Mouse (Mus musculus) layer of hippocampus, postnatal 14 days (tissue): Measurements from ENCODE around the gene Klkb1. TPM values are rescaled to one million over a fixed set of nuclear protein-coding genes. Genes with fewer than 3 reads are reported as not detected.
"Not testable (repeated sequence)": the region's sequence is repeated elsewhere in the genome, so short reads cannot be mapped to it uniquely, and the experiment has no call there.

Experiments
- DNase-seq, 2 experiments: peaks; one replicate each; pipeline ENCODE4 v3.0.0; 2021 to 2022; ENCODE audit warnings: low spot score in 2 of 2, mixed read lengths in 1 of 2
- long read RNA-seq, 2 experiments: library from polyadenylated mRNA; stranded (forward); transcript quantifications; one replicate each; pipeline ENCODE4 v2.0.0; 2021
- total RNA-seq, 2 experiments: library from RNA; stranded (reverse); gene quantifications; 2 replicates each; pipeline ENCODE4 v1.2.3; 2021

The Klkb1 gene
- not detected for total RNA-seq
- long read RNA-seq, experiment 1 = 0 reads
- long read RNA-seq, experiment 2 = 0 reads

DNA sequence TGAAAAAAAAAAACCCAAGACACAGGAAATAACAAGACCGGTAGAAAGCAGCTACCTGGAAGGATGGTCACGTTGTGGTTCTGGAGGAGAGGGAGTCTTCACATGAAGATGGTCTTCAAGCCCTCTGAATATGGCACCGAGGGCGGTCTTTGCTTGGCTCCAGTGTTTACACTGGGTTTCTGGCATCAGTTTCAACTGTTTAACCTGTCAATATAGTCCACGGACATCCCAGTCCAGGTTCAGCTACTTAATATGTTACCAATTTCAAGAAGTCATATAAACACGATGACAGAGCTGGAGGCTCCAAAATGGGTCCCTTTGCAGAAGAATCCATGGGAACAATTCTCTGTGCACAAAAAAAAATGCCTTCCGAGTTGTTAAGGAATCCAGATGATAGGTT, at the start of gene Klkb1:
Klkb1 (minus strand) TSS at position 173 of the 400 bp plus-strand sequence.
- no peak for DNase-seq

DNA sequence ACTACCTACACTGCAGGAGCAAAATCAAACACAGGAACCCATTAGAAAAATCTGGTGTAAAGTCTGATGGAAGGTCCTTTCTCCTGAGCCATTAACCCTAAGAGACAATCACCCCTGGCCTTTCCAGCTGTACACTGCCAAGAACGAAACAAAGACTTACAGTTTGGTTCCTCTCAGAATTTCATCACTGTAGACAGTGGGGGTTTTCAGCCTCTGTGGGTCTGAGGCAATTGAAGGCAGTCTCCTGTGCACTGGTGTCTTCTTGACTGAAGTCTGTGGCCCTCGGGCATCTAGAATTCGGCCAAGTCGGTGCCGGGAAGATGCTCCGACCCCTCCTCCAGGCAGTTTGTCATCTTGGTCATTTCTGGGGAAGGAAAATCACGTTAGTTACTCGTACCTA, 49.6 kb upstream of the Klkb1 start:
- DNase-seq = no peak

- no peak for DNase-seq
Measured at GRCm38 (mm10) chr8:45341630-45342628, 47.3 kb upstream of the Klkb1 start.

GRCm38 (mm10) chr8:45333493-45333892, 38.8 kb upstream of the Klkb1 start:
- no peak for DNase-seq

DNA sequence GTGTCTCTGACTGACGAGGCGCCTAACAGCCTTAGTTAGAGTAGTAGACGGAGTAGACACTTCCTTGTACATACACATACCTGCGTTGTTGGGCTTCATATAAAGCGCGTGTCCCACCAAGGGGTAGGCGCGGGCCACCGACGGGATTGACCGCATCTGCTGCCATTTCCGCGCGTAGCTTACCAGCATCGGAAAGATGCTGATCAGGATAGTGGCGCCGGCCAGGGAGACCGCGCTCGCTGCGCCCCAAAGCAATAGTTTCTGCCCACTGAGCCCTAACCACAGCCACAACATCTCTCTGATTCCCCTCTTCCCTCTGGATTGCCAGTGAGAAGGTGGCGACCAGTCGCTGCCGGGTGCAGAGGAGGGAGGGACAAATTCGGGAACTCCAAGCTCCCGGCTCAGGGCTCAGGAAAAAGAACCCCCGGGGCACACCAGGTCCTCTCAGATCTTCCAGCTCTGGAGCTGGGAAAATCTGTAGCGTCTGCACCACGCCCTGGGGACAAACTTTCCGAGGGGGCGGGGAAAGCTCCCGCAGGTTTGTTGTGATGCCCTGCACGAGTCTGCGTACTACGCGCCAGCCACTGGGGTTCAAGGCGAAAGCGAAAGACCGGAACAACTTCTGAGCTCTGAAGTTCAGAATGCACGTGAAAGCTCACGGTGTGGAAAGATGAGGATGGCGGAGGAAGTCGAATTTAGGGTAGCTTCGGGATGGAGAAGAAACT, 38.2 kb upstream of the Klkb1 start, which contains the start of gene Cyp4v3:
Cyp4v3 (minus strand) TSS at position 532 of the 725 bp plus-strand sequence.
- peak; percentile 38 to 39 for DNase-seq

GRCm38 (mm10) chr8:45330856-45331255, 36.2 kb upstream of the Klkb1 start:
- no peak for DNase-seq

GRCm38 (mm10) chr8:45329206-45329980, 34.7 kb upstream of the Klkb1 start:
- no peak for DNase-seq

- not testable (repeated sequence) for DNase-seq
Measured at GRCm38 (mm10) chr8:45327076-45327475, 32.4 kb upstream of the Klkb1 start.

GRCm38 (mm10) chr8:45324151-45324550, 29.5 kb upstream of the Klkb1 start:
- DNase-seq = no peak

GRCm38 (mm10) chr8:45321365-45321764, 26.7 kb upstream of the Klkb1 start:
- no peak for DNase-seq

DNA sequence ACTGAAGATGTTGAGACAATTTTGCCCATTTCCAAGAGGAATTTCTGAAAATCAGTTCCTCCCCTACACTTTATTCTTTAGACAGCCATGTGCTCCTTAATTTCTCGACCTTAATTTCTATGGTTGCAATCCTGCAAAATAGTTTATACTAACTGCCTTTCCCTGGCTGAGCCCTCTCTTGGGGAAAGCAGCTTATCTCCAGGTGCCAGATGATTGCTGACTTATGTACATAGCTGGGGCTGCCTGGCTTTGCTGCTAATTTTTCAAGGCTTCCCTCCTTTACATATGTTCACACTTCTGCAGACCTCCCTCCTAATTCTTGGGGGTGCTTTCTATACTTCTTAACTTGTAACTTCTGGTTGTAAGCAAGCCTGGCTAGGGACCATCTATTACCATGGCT, 26.3 kb upstream of the Klkb1 start:
- DNase-seq = no peak

DNA sequence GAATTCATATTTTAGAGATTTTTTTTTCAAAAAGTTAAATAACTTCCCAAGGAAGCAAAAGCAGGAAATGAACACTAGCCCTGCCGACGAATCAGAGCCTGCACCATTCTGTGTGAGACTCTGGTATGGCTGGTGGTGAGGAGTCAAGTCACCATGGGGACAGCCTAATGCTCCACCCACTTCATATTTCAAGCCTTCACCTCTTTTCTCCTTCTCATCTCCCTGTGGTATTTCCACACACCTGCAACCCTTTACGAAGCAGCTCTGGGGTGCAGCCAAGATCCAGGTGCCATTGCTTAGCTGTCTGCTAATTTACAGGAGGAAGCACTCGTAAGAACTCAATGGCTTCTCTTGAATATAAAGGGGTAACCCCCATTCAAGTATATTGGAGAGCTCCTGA, 16.3 kb upstream of the Klkb1 start:
- no peak for DNase-seq

DNA sequence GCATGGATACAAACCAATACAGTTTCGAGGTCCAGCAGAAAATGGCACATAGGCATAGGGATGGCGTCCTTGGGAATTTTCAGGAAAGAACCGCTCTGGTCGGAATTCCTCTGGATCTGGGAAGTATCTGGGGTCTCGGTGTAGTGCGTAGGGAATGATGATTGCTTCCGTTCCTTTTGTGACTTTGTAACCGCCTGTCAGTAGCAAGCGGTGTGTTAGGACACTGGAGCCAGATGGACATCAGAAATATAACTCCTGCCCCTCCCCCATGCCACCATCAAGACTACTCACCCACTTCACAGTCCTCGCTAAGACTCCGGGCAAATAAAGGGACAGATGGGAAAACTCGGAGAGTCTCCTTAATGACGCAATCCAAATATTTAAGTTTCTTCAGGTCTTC, 13.7 kb upstream of the Klkb1 start, which contains the start of gene Gm45753:
Gm45753 (minus strand) TSS at position 101 of the 400 bp plus-strand sequence.
- no peak for DNase-seq

DNA sequence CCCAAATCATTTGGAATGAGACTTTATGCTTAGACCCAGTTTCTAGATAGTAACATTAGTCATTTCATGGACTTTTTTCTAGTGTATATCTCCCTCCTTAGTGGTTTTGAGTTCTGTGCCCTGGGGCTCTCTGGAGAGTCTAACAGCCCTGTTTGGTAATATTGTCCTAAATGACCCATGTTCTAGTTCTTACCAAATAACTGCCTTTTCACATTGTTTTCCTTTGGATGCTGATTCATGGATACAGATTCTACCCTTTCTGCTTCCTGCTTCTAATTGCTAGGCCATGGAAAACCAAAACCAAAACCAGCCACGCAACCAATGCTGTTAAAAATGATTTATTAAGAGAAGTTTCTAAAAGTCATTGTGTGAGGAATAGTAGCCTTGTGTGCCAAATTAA, 10.8 kb upstream of the Klkb1 start:
- no peak for DNase-seq

GRCm38 (mm10) chr8:45304354-45304753, 9.7 kb upstream of the Klkb1 start:
- DNase-seq = no peak

DNA sequence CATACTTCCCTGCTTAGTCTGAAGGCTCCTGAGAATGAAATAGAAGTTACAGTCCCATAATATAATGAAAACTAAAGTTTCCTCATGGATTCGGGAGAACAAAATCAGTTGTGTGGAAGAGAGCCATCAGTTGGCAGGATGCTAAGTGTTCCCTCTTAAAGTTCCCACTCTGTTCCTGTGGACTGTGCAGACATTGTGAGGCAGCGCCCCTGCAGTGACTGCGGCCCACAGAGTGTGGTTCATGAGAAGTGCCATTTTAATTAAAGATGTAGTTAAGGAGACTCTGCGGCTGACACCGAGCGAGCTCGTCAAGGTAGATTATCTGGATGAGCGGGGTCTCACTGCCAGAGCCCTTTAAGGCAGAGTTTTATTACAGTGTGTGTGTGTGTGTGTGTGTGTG, 7.7 kb upstream of the Klkb1 start:
- DNase-seq = peak in 1 of 2 experiments; percentile 26

GRCm38 (mm10) chr8:45295276-45295675, 617 bp upstream of the Klkb1 start:
- DNase-seq = no peak

GRCm38 (mm10) chr8:45291790-45292189, 2.9 kb downstream of the Klkb1 start:
- DNase-seq = peak; percentile 16 to 61

DNA sequence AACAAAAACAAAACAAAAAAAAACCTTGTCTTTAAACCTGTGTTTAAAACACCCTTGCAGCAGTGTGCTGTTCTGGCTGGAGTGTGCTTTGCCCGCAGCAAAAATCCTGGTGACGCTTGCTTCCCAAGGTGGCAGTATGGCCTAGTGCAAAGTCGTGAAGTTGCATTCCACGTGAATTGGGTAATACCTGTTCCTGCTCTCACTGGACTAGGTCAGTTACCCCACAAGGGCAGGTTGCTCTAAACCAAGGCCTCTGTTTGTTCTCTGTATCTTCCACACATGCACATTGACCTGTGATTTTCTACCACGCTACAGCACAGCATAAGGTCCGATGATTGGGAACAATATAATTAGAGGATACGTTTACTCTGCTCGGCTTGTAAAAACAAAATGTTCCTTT, 13.0 kb downstream of the Klkb1 start:
- DNase-seq = no peak

GRCm38 (mm10) chr8:45277453-45277852, 17.2 kb downstream of the Klkb1 start:
- DNase-seq = no peak

- DNase-seq = no peak
Measured at GRCm38 (mm10) chr8:45274317-45274716, 20.3 kb downstream of the Klkb1 start.
